Mouse (Mus musculus) lung, embryonic 15.5 days (tissue): ENCODE results near the gene Crnn. TPM values are rescaled to one million over a fixed set of nuclear protein-coding genes. Genes with fewer than 3 reads are reported as not detected.

Experiments used
- polyA plus RNA-seq: library from polyadenylated mRNA; unstranded; fragments of >200 nt; fragmentation: Nextera tagmentation; extraction: Ambion mirVana; gene quantifications from 2 replicates; pipeline ENCODE4 v1.2.1, GENCODE M21; 2015

Gene Crnn
- polyA plus RNA-seq, 1 experiment from 2014 or later: not detected

Other genes with a start within 250 kb of the Crnn start
- not detected in 2 replicates for gene Lce3a, start 218.6 kb upstream of the Crnn start, polyA plus RNA-seq
- not detected in 2 replicates for gene Lce3b, start 211.8 kb upstream of the Crnn start, polyA plus RNA-seq
- not detected in 2 replicates for gene Lce3c, start 200.3 kb upstream of the Crnn start, polyA plus RNA-seq
- gene Lce3d, start 187.4 kb upstream of the Crnn start, polyA plus RNA-seq: not detected in 2 replicates
- not detected in 2 replicates for gene Lce3e, start 177.7 kb upstream of the Crnn start, polyA plus RNA-seq
- gene Lce3f, start 152.6 kb upstream of the Crnn start, polyA plus RNA-seq: not detected in 2 replicates
- gene Crct1, start 129.1 kb upstream of the Crnn start, polyA plus RNA-seq: not detected in 2 replicates
- gene Lce1m, start 125.7 kb upstream of the Crnn start, polyA plus RNA-seq: not detected in 2 replicates
- gene Gm4858, start 76.0 kb upstream of the Crnn start, polyA plus RNA-seq: not detected in 2 replicates
- not detected in 2 replicates for gene Flg2, start 52.5 kb downstream of the Crnn start, polyA plus RNA-seq
- not detected in 2 replicates for gene Flg, start 128.7 kb downstream of the Crnn start, polyA plus RNA-seq
- 0.05 TPM in 1 of 2 replicates, not detected in the other for gene Hrnr, start 175.0 kb downstream of the Crnn start, polyA plus RNA-seq
- gene Rptn, start 248.9 kb downstream of the Crnn start, polyA plus RNA-seq: not detected in 2 replicates